Mouse (Mus musculus) liver, embryonic 11.5 days (tissue): ENCODE measurements around the gene Tlnrd1. TPM values are rescaled to one million over a fixed set of nuclear protein-coding genes. Genes with fewer than 3 reads are reported as not detected.

Experiments
- ATAC-seq: fragments of 200-750 bp; cut with Nextera tagmentation; replicated peaks from 2 replicates; pipeline ENCODE4 v1.8.0; 2017; ENCODE audit warnings: moderate number of reproducible peaks, mild to moderate bottlenecking, moderate TSS enrichment, moderate library complexity; ENCODE audit not compliant: low FRiP score
- DNase-seq: peaks from one replicate; pipeline ENCODE4 v3.0.0-alpha.2; 2017; ENCODE audit warnings: low spot score
- H3K27ac ChIP-seq: fragments of 300-500 bp; sonication (generic); 2 replicates; pipeline ENCODE4 v1.5.1; 2014; ENCODE audit warnings: mild to moderate bottlenecking, low read depth, low read length, control low read depth
- H3K27me3 ChIP-seq: fragments of 300-500 bp; sonication (generic); replicated peaks from 2 replicates; pipeline ENCODE4 v1.6.1; 2014; ENCODE audit warnings: low read length, mixed read lengths; ENCODE audit not compliant: control insufficient read depth, insufficient read depth
- H3K36me3 ChIP-seq: fragments of 300-500 bp; sonication (generic); 2 replicates; pipeline ENCODE4 v1.6.1; 2014; ENCODE audit warnings: mild to moderate bottlenecking, low read length, moderate library complexity, mixed read lengths; ENCODE audit not compliant: control insufficient read depth, insufficient read depth
- H3K4me1 ChIP-seq: fragments of 300-500 bp; sonication (generic); replicated peaks from 2 replicates; pipeline ENCODE4 v1.6.1; 2014; ENCODE audit warnings: low read length, mixed read lengths; ENCODE audit not compliant: control insufficient read depth, insufficient read depth
- H3K4me2 ChIP-seq: fragments of 300-500 bp; sonication (generic); 2 replicates; pipeline ENCODE4 v1.6.1; 2014; ENCODE audit warnings: mild to moderate bottlenecking, control low read depth, moderate library complexity
- H3K4me3 ChIP-seq: fragments of 300-500 bp; sonication (generic); 2 replicates; pipeline ENCODE4 v1.5.1; 2014; ENCODE audit warnings: low read depth, low read length, control low read depth
- H3K9ac ChIP-seq: fragments of 300-500 bp; sonication (generic); 2 replicates; pipeline ENCODE4 v1.6.1; 2014; ENCODE audit warnings: low read depth, low read length, control low read depth
- H3K9me3 ChIP-seq: fragments of 300-500 bp; sonication (generic); 2 replicates; pipeline ENCODE4 v1.6.1; 2016; ENCODE audit warnings: low read length, inconsistent platforms, mixed read lengths; ENCODE audit not compliant: control insufficient read depth
- WGBS: fragments of 180-500 bp; shearing (Covaris S2); extraction: QIAGEN DNeasy Blood & Tissue Kit; methylation state at CpG from one replicate; pipeline ENCODE4 v1.1.7; 2014; 5-methylcytosine and 5-hydroxymethylcytosine counted together
- polyA plus RNA-seq: library from polyadenylated mRNA; unstranded; fragments of >200 nt; fragmentation: Nextera tagmentation; extraction: Ambion mirVana; gene quantifications from 2 replicates; pipeline ENCODE4 v1.2.1, GENCODE M21; 2014

Gene Tlnrd1
- polyA plus RNA-seq, 1 experiment from 2014 or later: 16.4 TPM

GRCm38 (mm10) chr7:83856353-83857207 is 27.5 kb downstream of the Tlnrd1 start:
- no peaks in the 10 kb centered on the region for H3K36me3 ChIP-seq
- no peaks in the 10 kb centered on the region for H3K4me1 ChIP-seq
- H3K4me2 ChIP-seq: no peak overlapping the region
- 69% methylated on average over 9 of the region's 9 CpGs for WGBS
- H3K27ac ChIP-seq: no peak overlapping the region
- DNase-seq (no peak), ATAC-seq (no peak)
- H3K4me3 ChIP-seq: no peak overlapping the region
- no peak overlapping the region for H3K9ac ChIP-seq
- no peaks in the 10 kb centered on the region for H3K9me3 ChIP-seq
- H3K27me3 ChIP-seq: no peaks in the 10 kb centered on the region

- Histone ChIP-seq H3K36me3 (no peaks in the 10 kb centered on the region), H3K27me3 (no peaks in the 10 kb centered on the region), H3K4me1 (no peaks in the 10 kb centered on the region), H3K4me2 (no peak overlapping the region), H3K9ac (no peak overlapping the region), H3K27ac (no peak overlapping the region), H3K4me3 (no peak overlapping the region), H3K9me3 (no peaks in the 10 kb centered on the region)
- ATAC-seq: no peak
- DNase-seq: no peak
- 84% methylated on average over 1 of the region's 1 CpGs for WGBS
These were observed 28.9 kb downstream of the Tlnrd1 start for GRCm38 (mm10) chr7:83855203-83855602.

GRCm38 (mm10) chr7:83852381-83853380 is 31.4 kb downstream of the Tlnrd1 start:
- Histone ChIP-seq H3K4me2 (no peak overlapping the region), H3K4me3 (no peak overlapping the region), H3K36me3 (no peaks in the 10 kb centered on the region), H3K27me3 (no peaks in the 10 kb centered on the region), H3K9me3 (no peaks in the 10 kb centered on the region), H3K4me1 (no peaks in the 10 kb centered on the region; the same call in 1 of the 2 replicates), H3K9ac (no peak overlapping the region), H3K27ac (no peak overlapping the region)
- DNase-seq (no peak), ATAC-seq (no peak)
- 42% methylated on average over 5 of the region's 5 CpGs for WGBS

GRCm38 (mm10) chr7:83851569-83852380 is 32.3 kb downstream of the Tlnrd1 start:
- H3K27me3 ChIP-seq: no peaks in the 10 kb centered on the region
- DNase-seq: no peak
- H3K4me1 ChIP-seq: peaks cover 6% of the 10 kb centered on the region; the same call in 1 of the 2 replicates
- H3K4me2 ChIP-seq: no peak overlapping the region
- H3K4me3 ChIP-seq: no peak overlapping the region
- H3K9ac ChIP-seq: no peak overlapping the region
- H3K27ac ChIP-seq: no peak overlapping the region
- H3K36me3 ChIP-seq: no peaks in the 10 kb centered on the region
- ATAC-seq: no peak
- H3K9me3 ChIP-seq: no peaks in the 10 kb centered on the region
- WGBS: 66% methylated on average over 5 of the region's 5 CpGs

GRCm38 (mm10) chr7:83847187-83848075 is 36.7 kb downstream of the Tlnrd1 start:
- no peak overlapping the region for H3K4me3 ChIP-seq
- H3K36me3 ChIP-seq: no peaks in the 10 kb centered on the region
- 42% methylated on average over 5 of the region's 5 CpGs for WGBS
- no peak overlapping the region for H3K4me2 ChIP-seq
- H3K27me3 ChIP-seq: no peaks in the 10 kb centered on the region
- peaks cover 6% of the 10 kb centered on the region; the same call in 1 of the 2 replicates for H3K4me1 ChIP-seq
- H3K27ac ChIP-seq: no peak overlapping the region; the same call in 1 of the 2 replicates
- ATAC-seq (no peak), DNase-seq (no peak)
- no peak overlapping the region for H3K9ac ChIP-seq
- H3K9me3 ChIP-seq: no peaks in the 10 kb centered on the region

- H3K27me3 ChIP-seq: no peaks in the 10 kb centered on the region
- ATAC-seq: no peak
- H3K9me3 ChIP-seq: no peaks in the 10 kb centered on the region
- H3K4me3 ChIP-seq: no peak overlapping the region
- H3K4me1 ChIP-seq: peaks cover 6% of the 10 kb centered on the region; the same call in 1 of the 2 replicates
- no peak overlapping the region for H3K9ac ChIP-seq
- DNase-seq: no peak
- H3K27ac ChIP-seq: no peak overlapping the region
- H3K4me2 ChIP-seq: no peak overlapping the region
- WGBS: 74% methylated on average over 3 of the region's 3 CpGs
- H3K36me3 ChIP-seq: no peaks in the 10 kb centered on the region
These were observed 39.3 kb downstream of the Tlnrd1 start for GRCm38 (mm10) chr7:83844807-83845206.

GRCm38 (mm10) chr7:83842486-83843259 is 41.4 kb downstream of the Tlnrd1 start:
- Histone ChIP-seq H3K27me3 (no peaks in the 10 kb centered on the region), H3K4me3 (no peak overlapping the region), H3K4me2 (no peak overlapping the region), H3K9ac (no peak overlapping the region), H3K9me3 (no peaks in the 10 kb centered on the region), H3K27ac (no peak overlapping the region), H3K4me1 (peaks cover 6% of the 10 kb centered on the region; the same call in 1 of the 2 replicates), H3K36me3 (no peaks in the 10 kb centered on the region)
- no peak; the same call in 1 of the 2 replicates for ATAC-seq
- 45% methylated on average over 6 of the region's 6 CpGs for WGBS
- no peak for DNase-seq
